8 mouse cellular contexts compared by ENCODE assay signal in genomic region chr19:37814089-37815073, GRCm38 (mm10).
DNase-seq lines count a peak whose midpoint lies in the region; ATAC-seq lines count a peak whose summit lies in the region.

No protein-coding gene starts in this region.

- peak; percentile 55 for DNase-seq in embryo, embryonic 9.5 days (ENCODE audit: extremely low spot score)
- peak; percentile 34 to 36 for DNase-seq in heart, postnatal 36 days
- peak; percentile 37 for DNase-seq in limb, embryonic 10.5 days (ENCODE audit: low spot score)
- no peak for DNase-seq in left cerebral cortex, adult 8-10 months (ENCODE audit: low spot score in 2 of 2)

- H3K9me3 ChIP-seq in forebrain, embryonic 13.5 days (replicated peaks) = no peaks in the 10 kb centered on the region
- no peaks in the 10 kb centered on the region for H3K9me3 ChIP-seq in forebrain, embryonic 12.5 days
- no peaks in the 10 kb centered on the region for H3K9me3 ChIP-seq in limb, embryonic 10.5 days (replicated peaks)
- H3K9me3 ChIP-seq in midbrain, embryonic 12.5 days = no peaks in the 10 kb centered on the region

- H3K27ac ChIP-seq in forebrain, embryonic 13.5 days = no peak overlapping the region
- H3K27ac ChIP-seq in forebrain, embryonic 12.5 days = no peak overlapping the region
- no peak overlapping the region for H3K27ac ChIP-seq in limb, embryonic 10.5 days
- no peak overlapping the region for H3K27ac ChIP-seq in midbrain, embryonic 12.5 days (replicated peaks)

- H3K4me2 ChIP-seq in forebrain, embryonic 13.5 days = 0 out of 2 replicates have a peak overlapping the region, but pooled peaks have one; percentile 16
- H3K4me2 ChIP-seq in forebrain, embryonic 12.5 days = no peak overlapping the region; the same call in 1 of the 2 replicates
- peak overlapping the region; percentile 17; the same call in 1 of the 2 replicates for H3K4me2 ChIP-seq in midbrain, embryonic 12.5 days (replicated peaks)

- peaks cover 8% of the 10 kb centered on the region; the same call in 1 of the 2 replicates for H3K4me1 ChIP-seq in forebrain, embryonic 13.5 days
- H3K4me1 ChIP-seq in forebrain, embryonic 12.5 days = peaks cover 8% of the 10 kb centered on the region
- H3K4me1 ChIP-seq in limb, embryonic 10.5 days = peaks cover 15% of the 10 kb centered on the region
- peaks cover 11% of the 10 kb centered on the region; the same call in 1 of the 2 replicates for H3K4me1 ChIP-seq in midbrain, embryonic 12.5 days

- H3K9ac ChIP-seq in forebrain, embryonic 13.5 days = no peak overlapping the region
- H3K9ac ChIP-seq in forebrain, embryonic 12.5 days = no peak overlapping the region
- no peak overlapping the region for H3K9ac ChIP-seq in midbrain, embryonic 12.5 days (replicated peaks)

- H3K36me3 ChIP-seq in forebrain, embryonic 13.5 days (ENCODE audit: poor library complexity, severe bottlenecking) = no peaks in the 10 kb centered on the region
- no peaks in the 10 kb centered on the region for H3K36me3 ChIP-seq in forebrain, embryonic 12.5 days (replicated peaks)
- no peaks in the 10 kb centered on the region for H3K36me3 ChIP-seq in limb, embryonic 10.5 days
- no peaks in the 10 kb centered on the region for H3K36me3 ChIP-seq in midbrain, embryonic 12.5 days

- H3K27me3 ChIP-seq in forebrain, embryonic 13.5 days = peaks cover 3% of the 10 kb centered on the region; the same call in 1 of the 2 replicates
- 0 out of 2 replicates have a peak, but pooled peaks cover 3% of the 10 kb centered on the region for H3K27me3 ChIP-seq in forebrain, embryonic 12.5 days
- peaks cover 19% of the 10 kb centered on the region for H3K27me3 ChIP-seq in limb, embryonic 10.5 days (ENCODE audit: low read depth, poor library complexity, severe bottlenecking)
- 0 out of 2 replicates have a peak, but pooled peaks cover 4% of the 10 kb centered on the region for H3K27me3 ChIP-seq in midbrain, embryonic 12.5 days

- intact Hi-C loops in heart, postnatal 36 days (cut with DNase I) = no loop called here

- H3K4me3 ChIP-seq in forebrain, embryonic 13.5 days = no peak overlapping the region
- no peak overlapping the region for H3K4me3 ChIP-seq in forebrain, embryonic 12.5 days (replicated peaks)
- peak overlapping the region; percentile 21; the same call in 1 of the 2 replicates for H3K4me3 ChIP-seq in limb, embryonic 10.5 days
- no peak overlapping the region for H3K4me3 ChIP-seq in midbrain, embryonic 12.5 days

- ATAC-seq in forebrain, embryonic 13.5 days = no peak
- ATAC-seq in forebrain, embryonic 12.5 days (ENCODE audit: low FRiP score) = no peak
- no peak for ATAC-seq in midbrain, embryonic 12.5 days (ENCODE audit: low FRiP score, low read depth)
- no peak for ATAC-seq in megakaryocyte-erythroid progenitor cell, adult 5-6 weeks (replicated peaks; ENCODE audit: low FRiP score, low TSS enrichment, poor library complexity, severe bottlenecking)

- WGBS in forebrain, embryonic 13.5 days = 25% methylated on average over 19 of the region's 19 CpGs
- WGBS in forebrain, embryonic 12.5 days = 23% methylated on average over 19 of the region's 19 CpGs
- WGBS in limb, embryonic 10.5 days = 11% methylated on average over 19 of the region's 19 CpGs
- 21% methylated on average over 19 of the region's 19 CpGs for whole genome bisulfite sequencing in midbrain, embryonic 12.5 days

Comparison
In these comparisons a context has a peak if more than half of its experiments do, and no peak if none do; other contexts are left out.
1. DNase-seq: peak in embryo, embryonic 9.5 days (single experiment), heart, postnatal 36 days (2 of 2) and limb, embryonic 10.5 days (single experiment); none in left cerebral cortex, adult 8-10 months (0 of 2).